Mouse (Mus musculus) heart, adult 2 months (tissue): Measurements from ENCODE around the gene Cyp2d11. TPM values are rescaled to one million over a fixed set of nuclear protein-coding genes. Genes with fewer than 3 reads are reported as not detected.
"Not testable (repeated sequence)": the region's sequence is repeated elsewhere in the genome, so short reads cannot be mapped to it uniquely, and the experiment has no call there.

Experiments
- DNase-seq, 2 experiments: peaks; one replicate each; pipeline ENCODE4 v3.0.0; 2021
- H3K27ac ChIP-seq: fragments of 200-600 bp; 2 replicates; pipeline ENCODE4 v1.8.1; 2022
- H3K27me3 ChIP-seq: fragments of 200-500 bp; 2 replicates; pipeline ENCODE4 v1.6.1; 2012; ENCODE audit warnings: mild to moderate bottlenecking, low read length, inconsistent platforms, mixed read lengths; ENCODE audit not compliant: control insufficient read depth, insufficient read depth
- H3K36me3 ChIP-seq: fragments of 200-500 bp; 2 replicates; pipeline ENCODE4 v1.6.1; 2012; ENCODE audit warnings: low read length, inconsistent platforms; ENCODE audit not compliant: control insufficient read depth, insufficient read depth
- H3K4me1 ChIP-seq: fragments of 200-500 bp; 2 replicates; pipeline ENCODE4 v1.6.1; 2011; ENCODE audit warnings: low read length; ENCODE audit not compliant: control insufficient read depth, insufficient read depth
- H3K4me3 ChIP-seq: fragments of 200-600 bp; 2 replicates; pipeline ENCODE4 v1.8.1; 2022
- H3K79me2 ChIP-seq: fragments of 200-500 bp; replicated peaks from 2 replicates; pipeline ENCODE4 v1.6.1; 2012; ENCODE audit warnings: mild to moderate bottlenecking, inconsistent platforms, low read length, moderate library complexity, mixed read lengths; ENCODE audit not compliant: control insufficient read depth, insufficient read depth
- H3K9ac ChIP-seq: fragments of 200-500 bp; 2 replicates; pipeline ENCODE4 v1.6.1; 2012; ENCODE audit warnings: low read depth, mild to moderate bottlenecking, control low read depth, inconsistent platforms, low read length, mixed read lengths
- CTCF ChIP-seq: fragments of 200-600 bp; IDR thresholded peaks from 2 replicates; pipeline ENCODE4 v1.8.1; 2022; ENCODE audit warnings: antibody characterized with exemption, mild to moderate bottlenecking, moderate library complexity
- EP300 ChIP-seq: fragments of 200-500 bp; IDR thresholded peaks from 2 replicates; pipeline ENCODE4 v1.6.1; 2011; ENCODE audit warnings: low read depth, low read length, control low read depth; ENCODE audit not compliant: insufficient read depth
- POLR2A ChIP-seq: fragments of 200-500 bp; IDR thresholded peaks from 2 replicates; pipeline ENCODE4 v1.6.1; 2011; ENCODE audit warnings: mild to moderate bottlenecking, low read depth, low read length, control low read depth; ENCODE audit not compliant: insufficient read depth
- WGBS: fragments of 180-500 bp; shearing (Covaris S2); methylation state at CpG from one replicate; pipeline ENCODE4 v1.1.7; 2018; 5-methylcytosine and 5-hydroxymethylcytosine counted together
- intact Hi-C: fragments of 180-260 bp; cut with DNase I; formaldehyde crosslinking; loops from one replicate; pipeline ENCODE4 v1.15.1; 2025
- polyA plus RNA-seq: library from polyadenylated mRNA; depleted of rRNA; stranded (reverse); fragments of >200 nt; gene quantifications from 2 replicates; pipeline ENCODE4 v1.2.3, GENCODE M21; 2012
- total RNA-seq, 2 experiments: library from RNA; stranded (reverse); gene quantifications; 2 replicates each; pipeline ENCODE4 v1.2.3; 2021

The Cyp2d11 gene
- total and polyA plus RNA-seq, 3 experiments: 0.18 TPM; not detected in 2

DNA sequence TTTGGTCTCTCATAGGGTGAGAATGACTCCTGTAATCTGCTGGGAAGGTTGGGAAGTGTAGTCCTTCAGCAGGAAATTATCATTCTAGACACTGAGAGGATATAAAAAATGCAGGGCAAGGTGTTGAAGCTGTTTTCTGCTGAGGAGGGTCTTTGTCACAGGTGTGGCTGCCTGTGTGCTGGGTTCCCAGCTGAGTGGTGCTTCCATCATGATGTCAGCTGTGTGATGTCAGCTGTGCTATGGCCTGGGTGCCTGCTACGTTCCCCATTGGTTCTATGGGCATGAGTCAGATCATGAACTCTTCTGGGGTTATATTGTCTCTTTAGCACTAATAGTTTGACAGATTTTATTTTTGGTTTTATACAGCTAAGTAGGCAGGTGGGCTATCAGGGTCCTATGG, 25.0 kb downstream of the Cyp2d11 start:
- intact Hi-C loops: no loop called here
- Histone ChIP-seq H3K79me2 (no peaks in the 10 kb centered on the region), H3K4me1 (peaks cover 3% of the 10 kb centered on the region; the same call in 1 of the 2 replicates), H3K27ac (no peak overlapping the region), H3K27me3 (no peaks in the 10 kb centered on the region), H3K4me3 (no peak overlapping the region), H3K9ac (no peak overlapping the region), H3K36me3 (peaks cover 4% of the 10 kb centered on the region)
- TF ChIP-seq CTCF: no peak
- no peak for TF ChIP-seq POLR2A
- TF ChIP-seq EP300: no peak
- WGBS: 71% methylated on average over 1 of the region's 1 CpGs
- DNase-seq: no peak

DNA sequence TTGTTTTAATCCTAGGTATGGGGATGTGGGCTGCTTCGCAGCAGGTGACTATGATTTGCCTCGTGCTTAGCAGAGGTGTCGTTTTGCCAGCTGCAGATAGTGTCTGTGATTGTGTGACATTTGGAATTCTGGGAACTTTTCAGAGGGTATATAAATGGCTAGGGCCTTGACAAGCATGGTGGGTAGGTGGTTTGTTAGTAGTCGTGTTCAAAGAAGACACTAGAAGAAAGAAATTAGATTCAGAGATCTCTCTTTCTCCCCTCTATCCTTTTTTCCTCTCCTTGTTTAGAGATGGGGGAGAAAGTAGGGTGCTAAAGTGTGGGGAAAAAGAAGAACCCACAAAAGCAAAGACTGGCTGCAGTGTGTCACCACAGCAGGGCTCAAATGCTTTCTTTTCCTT, 25.7 kb downstream of the Cyp2d11 start:
- Histone ChIP-seq H3K27ac (no peak overlapping the region), H3K79me2 (no peaks in the 10 kb centered on the region), H3K9ac (no peak overlapping the region), H3K4me1 (peaks cover 3% of the 10 kb centered on the region; the same call in 1 of the 2 replicates), H3K36me3 (peaks cover 4% of the 10 kb centered on the region), H3K4me3 (no peak overlapping the region), H3K27me3 (no peaks in the 10 kb centered on the region)
- peak in 1 of 2 experiments; percentile 0 for DNase-seq
- TF ChIP-seq CTCF (no peak), POLR2A (no peak), EP300 (no peak)
- 89% methylated on average over 4 of the region's 4 CpGs for WGBS
- intact Hi-C loops: no loop called here

DNA sequence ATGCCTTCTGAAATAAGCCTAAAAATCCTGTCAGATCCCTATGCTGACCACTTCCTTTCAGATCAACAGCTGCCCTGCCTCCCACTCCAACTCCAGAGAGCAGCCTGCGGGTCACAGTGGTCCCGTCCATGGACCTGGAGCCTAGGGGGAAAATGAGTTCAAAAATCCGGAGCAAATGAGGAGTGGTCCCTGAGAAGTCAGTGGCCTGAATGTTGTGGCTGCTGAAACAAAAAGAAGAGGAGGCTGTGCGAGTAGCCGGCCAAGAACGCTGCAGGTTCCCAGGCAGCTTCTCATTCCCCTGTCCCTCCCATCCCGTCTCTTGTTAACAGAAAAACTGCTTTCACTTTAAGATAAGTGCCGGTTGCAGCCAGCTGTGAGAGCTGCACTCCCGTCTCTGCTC, 29.3 kb downstream of the Cyp2d11 start:
- DNase-seq: peak in 1 of 2 experiments; percentile 44
- H3K36me3 ChIP-seq, H3K79me2 ChIP-seq, intact Hi-C loops, H3K4me3 ChIP-seq, H3K27me3 ChIP-seq, H3K4me1 ChIP-seq: not testable (repeated sequence)
- peak overlapping the region; percentile 50; the same call in 1 of the 2 replicates for H3K9ac ChIP-seq
- 12% methylated on average over 5 of the region's 9 CpGs for WGBS
- peak overlapping the region; percentile 59 for H3K27ac ChIP-seq

DNA sequence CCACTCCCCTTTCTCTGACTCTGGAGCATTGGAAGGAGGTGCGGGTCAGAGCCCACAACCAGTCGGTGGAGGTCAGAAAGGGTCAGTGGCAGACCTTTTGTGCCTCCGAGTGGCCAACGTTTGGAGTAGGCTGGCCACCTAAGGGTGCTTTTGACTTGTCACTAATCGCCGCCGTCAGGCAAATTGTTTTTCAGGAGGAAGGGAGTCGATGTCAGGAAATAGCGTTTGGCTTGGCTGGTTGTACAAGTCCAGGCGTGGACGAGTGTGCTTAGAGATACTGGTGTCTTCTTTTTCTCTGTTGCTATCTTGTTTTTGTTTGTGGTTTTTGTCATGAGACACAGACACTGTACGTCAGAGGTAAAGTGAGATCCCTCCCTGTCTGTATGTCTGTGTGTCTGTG, 30.0 kb downstream of the Cyp2d11 start:
- H3K79me2 ChIP-seq, intact Hi-C loops, H3K9ac ChIP-seq, H3K27me3 ChIP-seq, H3K36me3 ChIP-seq, H3K27ac ChIP-seq, H3K4me3 ChIP-seq, H3K4me1 ChIP-seq: not testable (repeated sequence)
- DNase-seq: peak in 1 of 2 experiments; percentile 12
- 42% methylated on average over 9 of the region's 12 CpGs for WGBS

DNA sequence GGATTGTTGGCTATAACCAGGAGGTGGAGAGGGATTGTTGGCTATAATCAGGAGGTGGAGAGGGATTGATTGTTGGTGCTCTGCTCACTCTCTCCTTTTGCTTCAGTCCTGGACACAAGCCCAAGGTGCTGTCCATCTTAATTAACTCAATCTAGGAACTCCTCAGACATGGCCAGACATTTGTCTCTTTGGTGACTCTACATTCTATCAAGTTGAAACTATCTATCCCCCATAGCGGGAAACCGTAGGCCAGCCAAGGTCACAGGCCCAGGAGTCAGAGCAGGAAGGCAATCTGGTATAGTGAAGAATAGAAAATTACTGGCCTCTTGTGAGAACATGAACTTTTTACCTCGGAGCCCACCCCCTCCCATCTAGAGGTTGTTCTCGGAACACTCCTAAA, 31.6 kb downstream of the Cyp2d11 start:
- Histone ChIP-seq H3K79me2 (no peaks in the 10 kb centered on the region), H3K27ac (no peak overlapping the region), H3K4me1 (peaks cover 11% of the 10 kb centered on the region), H3K4me3 (no peak overlapping the region), H3K36me3 (no peaks in the 10 kb centered on the region), H3K27me3 (no peaks in the 10 kb centered on the region), H3K9ac (no peak overlapping the region)
- DNase-seq: peak in 1 of 2 experiments; percentile 18
- intact Hi-C loops: no loop called here
- TF ChIP-seq POLR2A (0 out of 2 replicates have a peak, but pooled peaks have one; percentile 15), CTCF (no peak), EP300 (0 out of 2 replicates have a peak, but pooled peaks have one; percentile 34)
- WGBS: 35% methylated on average over 4 of the region's 4 CpGs

DNA sequence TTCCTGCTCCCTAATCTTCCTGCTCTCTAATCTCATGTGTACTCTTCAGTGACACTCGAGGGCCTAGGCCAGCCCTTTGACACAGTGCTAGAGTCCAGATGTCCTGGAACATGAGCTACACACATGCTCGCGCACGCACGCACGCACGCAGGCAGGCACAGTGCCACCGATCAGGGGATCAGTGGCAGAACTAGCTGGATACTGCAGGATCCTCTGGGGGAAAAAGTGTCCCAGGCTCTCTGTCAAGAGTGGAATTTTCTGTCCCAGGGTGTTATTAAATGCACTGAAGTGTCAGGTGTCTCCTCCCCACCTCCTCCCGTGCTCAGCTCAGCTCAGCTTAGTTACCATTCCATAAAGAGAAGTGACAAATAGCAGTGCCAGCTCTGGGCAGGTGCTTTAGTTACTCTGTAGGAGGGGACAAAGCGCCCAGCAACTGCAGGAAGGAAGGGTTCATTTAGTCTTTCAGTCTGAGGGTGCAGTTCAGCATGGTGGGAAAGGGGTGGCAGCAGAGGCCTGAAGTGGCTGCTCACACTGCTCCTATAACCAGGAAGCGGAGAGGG, 32.3 kb downstream of the Cyp2d11 start:
- peak in 1 of 2 experiments; percentile 23 for DNase-seq
- Histone ChIP-seq H3K27me3 (no peaks in the 10 kb centered on the region), H3K36me3 (no peaks in the 10 kb centered on the region), H3K4me1 (peaks cover 11% of the 10 kb centered on the region), H3K27ac (no peak overlapping the region; the same call in none of the 2 replicates), H3K79me2 (no peaks in the 10 kb centered on the region), H3K4me3 (no peak overlapping the region), H3K9ac (no peak overlapping the region)
- intact Hi-C loops: no loop called here
- TF ChIP-seq EP300: no peak
- peak; percentile 49 for TF ChIP-seq CTCF
- WGBS: 45% methylated on average over 11 of the region's 11 CpGs
